In genomic region chr13:42884725-42885115, GRCm38 (mm10) we compare ENCODE assay signal across 14 mouse cellular contexts.
"Had no signal": no experiment of that assay in that cellular context is flagged by ENCODE, and none has a peak within 500 bp of the region (broad histone marks: within the 10 kb centered on the region; RNA-seq: fewer than 3 reads in every experiment).

No protein-coding gene starts in this region.

- H3K4me2 ChIP-seq: hindbrain, embryonic 14.5 days; limb, embryonic 12.5 days; liver, embryonic 15.5 days; midbrain, embryonic 11.5 days; neural tube, embryonic 15.5 days had no signal

- H3K36me3 ChIP-seq: intestine, embryonic 15.5 days; limb, embryonic 12.5 days; liver, embryonic 15.5 days; neural tube, embryonic 15.5 days had no signal

- H3K4me3 ChIP-seq: intestine, embryonic 15.5 days; limb, embryonic 12.5 days; liver, embryonic 15.5 days; megakaryocyte, embryonic 14.5 days; neural tube, embryonic 15.5 days had no signal

- H3K27ac ChIP-seq: hindbrain, embryonic 14.5 days; intestine, embryonic 15.5 days; kidney, postnatal 0 days; limb, embryonic 12.5 days; liver, embryonic 15.5 days; macrophage; neural tube, embryonic 15.5 days; stomach, postnatal 0 days had no signal

- H3K9ac ChIP-seq: hindbrain, embryonic 14.5 days; intestine, embryonic 15.5 days; limb, embryonic 12.5 days; liver, embryonic 15.5 days; neural tube, embryonic 15.5 days had no signal

- DNase-seq: liver; thymus, adult 18-20 months; thymus, postnatal 14 days had no signal

- H3K27me3 ChIP-seq: intestine, embryonic 15.5 days; limb, embryonic 12.5 days; liver, embryonic 15.5 days; megakaryocyte, embryonic 14.5 days; neural tube, embryonic 15.5 days had no signal

- H3K9me3 ChIP-seq: intestine, embryonic 15.5 days; limb, embryonic 12.5 days; liver, embryonic 15.5 days; megakaryocyte, embryonic 14.5 days; neural tube, embryonic 15.5 days had no signal

- ATAC-seq: intestine, embryonic 15.5 days; midbrain, embryonic 16.5 days had no signal

- H3K4me1 ChIP-seq: liver, embryonic 15.5 days; megakaryocyte, embryonic 14.5 days; neural tube, embryonic 15.5 days had no signal
